Mouse (Mus musculus) intestine, embryonic 14.5 days (tissue): ENCODE measurements at regions not wholly inside any gene's neighbourhood (a gene's known extent, or its start where the extent isn't known, plus 50 kb on each side); places are given as distances from the start of the nearest gene placed in this dataset.

ENCODE experiments used
- ATAC-seq: fragments of 200-750 bp; cut with Nextera tagmentation; replicated peaks from 2 replicates; pipeline ENCODE4 v1.8.0; 2017; ENCODE audit warnings: low read depth, moderate number of reproducible peaks, moderate TSS enrichment, moderate library complexity; ENCODE audit not compliant: low FRiP score, low TSS enrichment
- DNase-seq: peaks from one replicate; pipeline ENCODE4 v3.0.0-alpha.2; 2018; ENCODE audit warnings: low spot score
- H3K27ac ChIP-seq: fragments of 300-500 bp; sonication (generic); 2 replicates; pipeline ENCODE4 v1.5.1; 2014; ENCODE audit warnings: low read depth, mild to moderate bottlenecking, control low read depth
- H3K27me3 ChIP-seq: fragments of 300-500 bp; sonication (generic); replicated peaks from 2 replicates; pipeline ENCODE4 v1.6.1; 2014; ENCODE audit warnings: low read length, control low read depth; ENCODE audit not compliant: control insufficient read depth, insufficient read depth
- H3K36me3 ChIP-seq: fragments of 300-500 bp; sonication (generic); 2 replicates; pipeline ENCODE4 v1.6.1; 2014; ENCODE audit warnings: low read length, control low read depth; ENCODE audit not compliant: control insufficient read depth, insufficient read depth
- H3K4me1 ChIP-seq: fragments of 300-500 bp; sonication (generic); replicated peaks from 2 replicates; pipeline ENCODE4 v1.6.1; 2014; ENCODE audit warnings: low read length, control low read depth, mixed read lengths; ENCODE audit not compliant: control insufficient read depth, insufficient read depth
- H3K4me2 ChIP-seq: fragments of 300-500 bp; sonication (generic); 2 replicates; pipeline ENCODE4 v1.6.1; 2014; ENCODE audit warnings: low read length
- H3K4me3 ChIP-seq: fragments of 300-500 bp; sonication (generic); 2 replicates; pipeline ENCODE4 v1.5.1; 2014; ENCODE audit warnings: low read depth, low read length, control low read depth, mixed read lengths
- H3K9ac ChIP-seq: fragments of 300-500 bp; sonication (generic); 2 replicates; pipeline ENCODE4 v1.6.1; 2014; ENCODE audit warnings: mild to moderate bottlenecking, low read length
- H3K9me3 ChIP-seq: fragments of 300-500 bp; sonication (generic); 2 replicates; pipeline ENCODE4 v1.6.1; 2016; ENCODE audit warnings: low read length, control low read depth; ENCODE audit not compliant: control insufficient read depth
- WGBS: fragments of 180-500 bp; shearing (Covaris S2); extraction: QIAGEN DNeasy Blood & Tissue Kit; methylation state at CpG from one replicate; pipeline ENCODE4 v1.1.7; 2014; 5-methylcytosine and 5-hydroxymethylcytosine counted together

DNA sequence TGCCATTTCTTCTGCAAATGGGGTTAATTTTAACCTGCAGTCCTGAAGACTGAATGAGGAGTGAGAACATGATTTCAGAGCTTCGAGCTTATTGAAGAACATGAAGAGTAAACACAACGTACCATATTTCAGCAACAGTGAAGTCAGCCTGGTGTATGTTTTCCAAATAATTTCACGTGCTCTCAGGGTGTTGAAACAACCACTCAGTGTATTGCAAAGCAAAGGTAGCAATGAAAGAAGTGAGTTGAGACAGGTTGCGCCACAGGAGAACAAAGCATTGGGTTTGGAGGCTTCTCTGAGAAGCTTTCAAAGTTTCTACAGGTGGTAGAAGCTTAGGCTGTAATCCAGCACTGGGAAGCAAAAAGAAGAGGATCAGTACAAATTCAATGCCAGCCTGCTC, 251.7 kb downstream of the Rassf9 start:
- no peaks in the 10 kb centered on the region for H3K9me3 ChIP-seq
- no peaks in the 10 kb centered on the region for H3K36me3 ChIP-seq
- H3K9ac ChIP-seq, result no peak overlapping the region
- H3K4me2 ChIP-seq, result no peak overlapping the region
- H3K4me3 ChIP-seq, result no peak overlapping the region
- no peak for DNase-seq
- H3K27ac ChIP-seq, result no peak overlapping the region
- no peaks in the 10 kb centered on the region for H3K4me1 ChIP-seq
- 72% methylated on average over 4 of the region's 4 CpGs for WGBS
- no peak for ATAC-seq
- no peaks in the 10 kb centered on the region for H3K27me3 ChIP-seq

DNA sequence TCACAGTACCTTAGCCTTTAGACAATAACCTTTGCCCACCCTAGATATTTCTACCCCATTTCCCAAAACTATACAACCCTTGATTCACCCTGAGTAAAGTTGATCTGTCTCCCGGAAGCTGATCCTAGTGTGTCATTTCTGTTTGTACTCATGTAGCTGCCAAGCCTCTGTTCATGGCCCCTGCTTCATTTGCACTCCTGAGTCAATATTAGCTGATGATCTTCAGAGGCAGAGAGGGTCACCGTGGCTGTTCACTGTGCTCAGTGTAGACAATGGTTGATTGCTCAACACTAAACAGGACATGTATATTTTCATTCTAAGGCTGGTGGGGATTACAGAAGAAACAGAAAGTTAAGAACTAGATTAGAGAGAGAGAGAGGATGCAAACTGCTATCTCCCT, 250.4 kb downstream of the Rassf9 start:
- H3K4me2 ChIP-seq, result no peak overlapping the region
- 66% methylated on average over 2 of the region's 2 CpGs for WGBS
- ATAC-seq, result no peak

GRCm38 (mm10) chr10:102735207-102735606, 223.2 kb downstream of the Rassf9 start:
- Histone ChIP-seq H3K4me1 (no peaks in the 10 kb centered on the region), H3K9me3 (no peaks in the 10 kb centered on the region), H3K4me2 (no peak overlapping the region), H3K27ac (no peak overlapping the region), H3K9ac (no peak overlapping the region), H3K4me3 (no peak overlapping the region), H3K36me3 (no peaks in the 10 kb centered on the region), H3K27me3 (no peaks in the 10 kb centered on the region)
- DNase-seq (no peak), ATAC-seq (no peak)
- WGBS, result 43% methylated on average over 3 of the region's 3 CpGs

More for the DNA sequence above, 250.4 kb downstream of the Rassf9 start:
- no peaks in the 10 kb centered on the region for H3K9me3 ChIP-seq
- H3K36me3 ChIP-seq, result no peaks in the 10 kb centered on the region
- no peaks in the 10 kb centered on the region for H3K4me1 ChIP-seq
- no peaks in the 10 kb centered on the region for H3K27me3 ChIP-seq
- DNase-seq, result no peak
- H3K4me3 ChIP-seq, result no peak overlapping the region
- H3K27ac ChIP-seq, result no peak overlapping the region
- H3K9ac ChIP-seq, result no peak overlapping the region

- Histone ChIP-seq H3K27ac (no peak overlapping the region), H3K27me3 (no peaks in the 10 kb centered on the region), H3K4me1 (no peaks in the 10 kb centered on the region), H3K4me2 (no peak overlapping the region), H3K4me3 (no peak overlapping the region), H3K9me3 (no peaks in the 10 kb centered on the region), H3K9ac (no peak overlapping the region), H3K36me3 (no peaks in the 10 kb centered on the region)
- DNase-seq (no peak), ATAC-seq (no peak)
- 86% methylated on average over 6 of the region's 6 CpGs for WGBS
Observed at GRCm38 (mm10) chr10:102732420-102732819, 220.4 kb downstream of the Rassf9 start.

GRCm38 (mm10) chr10:102712263-102712662, 200.2 kb downstream of the Rassf9 start:
- H3K9me3 ChIP-seq, result no peaks in the 10 kb centered on the region
- H3K9ac ChIP-seq, result no peak overlapping the region
- H3K36me3 ChIP-seq, result no peaks in the 10 kb centered on the region
- no peak overlapping the region for H3K4me3 ChIP-seq
- H3K27ac ChIP-seq, result no peak overlapping the region
- H3K4me1 ChIP-seq, result no peaks in the 10 kb centered on the region
- DNase-seq (no peak), ATAC-seq (no peak)
- H3K4me2 ChIP-seq, result no peak overlapping the region
- no peaks in the 10 kb centered on the region for H3K27me3 ChIP-seq
- WGBS, result 76% methylated on average over 2 of the region's 2 CpGs

- no peak overlapping the region for H3K4me2 ChIP-seq
Observed at GRCm38 (mm10) chr10:102705848-102706247, 193.8 kb downstream of the Rassf9 start.

GRCm38 (mm10) chr10:102694810-102695209, 182.8 kb downstream of the Rassf9 start:
- Histone ChIP-seq H3K4me1 (no peaks in the 10 kb centered on the region), H3K9me3 (no peaks in the 10 kb centered on the region), H3K4me3 (no peak overlapping the region), H3K4me2 (no peak overlapping the region), H3K36me3 (no peaks in the 10 kb centered on the region), H3K27me3 (no peaks in the 10 kb centered on the region), H3K9ac (no peak overlapping the region), H3K27ac (no peak overlapping the region)
- 79% methylated on average over 2 of the region's 2 CpGs for WGBS
- ATAC-seq (no peak), DNase-seq (no peak)

More at GRCm38 (mm10) chr10:102705848-102706247, 193.8 kb downstream of the Rassf9 start:
- DNase-seq (no peak), ATAC-seq (no peak)
- Histone ChIP-seq H3K9ac (no peak overlapping the region), H3K27me3 (no peaks in the 10 kb centered on the region), H3K36me3 (no peaks in the 10 kb centered on the region), H3K4me3 (no peak overlapping the region), H3K9me3 (no peaks in the 10 kb centered on the region), H3K27ac (no peak overlapping the region), H3K4me1 (no peaks in the 10 kb centered on the region)
- 92% methylated on average over 3 of the region's 3 CpGs for WGBS

- Histone ChIP-seq H3K4me1 (no peaks in the 10 kb centered on the region), H3K27ac (no peak overlapping the region), H3K9me3 (no peaks in the 10 kb centered on the region), H3K36me3 (no peaks in the 10 kb centered on the region), H3K4me2 (no peak overlapping the region), H3K4me3 (no peak overlapping the region), H3K9ac (no peak overlapping the region), H3K27me3 (no peaks in the 10 kb centered on the region)
- 70% methylated on average over 1 of the region's 1 CpGs for WGBS
- no peak for ATAC-seq
- DNase-seq, result no peak
Observed at GRCm38 (mm10) chr10:102689966-102690365, 177.9 kb downstream of the Rassf9 start.

DNA sequence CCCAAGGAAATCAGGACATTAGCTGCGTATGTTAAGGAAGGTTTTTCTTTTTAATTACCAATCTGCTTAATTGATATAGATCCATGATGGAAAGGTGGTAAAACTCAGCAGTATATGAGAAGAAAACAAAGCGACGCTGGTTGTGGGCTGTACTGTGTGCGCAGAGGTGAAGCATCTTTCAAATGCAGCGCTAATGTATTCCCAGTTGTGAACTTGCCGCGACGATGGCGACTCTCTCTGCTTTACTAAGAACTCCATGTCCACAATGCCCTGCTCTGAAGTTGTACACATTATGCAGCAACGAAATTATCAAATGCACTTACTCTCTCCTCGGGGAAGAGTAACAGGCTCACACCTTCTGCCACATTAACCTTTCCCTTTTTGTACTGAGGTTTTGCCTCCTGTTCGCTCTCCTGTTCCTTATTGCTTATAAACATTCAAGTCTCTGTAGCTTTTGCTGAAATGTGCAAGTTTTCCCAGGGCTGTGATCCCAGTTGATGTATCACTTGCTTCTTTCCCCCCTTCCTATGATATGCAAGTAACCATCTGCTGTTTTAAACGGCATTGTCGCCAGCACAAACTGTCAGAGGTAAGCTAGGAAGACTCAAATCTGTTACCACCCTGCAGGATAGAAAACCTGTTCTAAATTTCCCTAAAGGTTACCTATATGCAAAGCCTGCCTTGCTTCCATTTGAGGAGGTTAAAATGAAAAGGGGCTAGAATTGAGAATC, 174.8 kb downstream of the Rassf9 start:
- 66% methylated on average over 14 of the region's 14 CpGs for WGBS
- ATAC-seq (no peak), DNase-seq (no peak)
- Histone ChIP-seq H3K4me1 (no peaks in the 10 kb centered on the region), H3K4me2 (no peak overlapping the region), H3K4me3 (no peak overlapping the region), H3K36me3 (no peaks in the 10 kb centered on the region), H3K27ac (no peak overlapping the region), H3K9me3 (no peaks in the 10 kb centered on the region), H3K9ac (no peak overlapping the region), H3K27me3 (no peaks in the 10 kb centered on the region)
